Mouse (Mus musculus) urinary bladder, postnatal 0 days (tissue): Measurements from ENCODE around the gene Hist1h2bh. TPM values are rescaled to one million over a fixed set of nuclear protein-coding genes. Genes with fewer than 3 reads are reported as not detected.

Experiments used
- microRNA-seq: library from miRNA; unstranded; fragments of <30 nt; microRNA quantifications from one replicate; pipeline ENCODE4, GENCODE M21; 2016
- polyA plus RNA-seq: library from polyadenylated mRNA; unstranded; fragments of >200 nt; fragmentation: Nextera tagmentation; extraction: Ambion mirVana; gene quantifications from 2 replicates; pipeline ENCODE4 v1.2.1, GENCODE M21; 2015

Gene Hist1h2bh
- polyA plus RNA-seq, 1 experiment from 2014 or later: 0.58 TPM

Small RNA genes lying within 50 kb of the gene (microRNA-seq; reads per million reads assigned to microRNA genes)
- gene Gm44297 (not detected), gene Gm44359 (not detected), gene Gm44394 (not detected), gene n-TStga1 (not detected)

Other genes with a start within 250 kb of the Hist1h2bh start
- 19.6 and 25.9 TPM in 2 replicates for gene Zfp322a, start 174.2 kb downstream of the Hist1h2bh start, polyA plus RNA-seq
- gene Abt1, start 119.5 kb downstream of the Hist1h2bh start, polyA plus RNA-seq: 7.0 and 8.6 TPM in 2 replicates
- not detected in 2 replicates for gene Btn1a1, start 77.5 kb downstream of the Hist1h2bh start, polyA plus RNA-seq
- not detected in 2 replicates for gene Btn2a2, start 54.5 kb downstream of the Hist1h2bh start, polyA plus RNA-seq
- gene Hist1h4h, start 12.3 kb downstream of the Hist1h2bh start, polyA plus RNA-seq: 24.9 and 35.3 TPM in 2 replicates
- 1.5 and 3.4 TPM in 2 replicates for gene Hist1h2af, start 9.5 kb downstream of the Hist1h2bh start, polyA plus RNA-seq
- gene Hist1h3g, start 8.0 kb downstream of the Hist1h2bh start, polyA plus RNA-seq: 1.7 and 2.1 TPM in 2 replicates
- 0.28 and 0.43 TPM in 2 replicates for gene Hist1h3f, start 660 bp upstream of the Hist1h2bh start, polyA plus RNA-seq
- gene Hist1h4f, start 8.3 kb upstream of the Hist1h2bh start, polyA plus RNA-seq: not detected in 2 replicates
- 0.58 and 0.60 TPM in 2 replicates for gene Hist1h1d, start 9.9 kb upstream of the Hist1h2bh start, polyA plus RNA-seq
- 1.8 and 2.0 TPM in 2 replicates for gene Hist1h3e, start 19.0 kb upstream of the Hist1h2bh start, polyA plus RNA-seq
- gene Hist1h2ae, start 27.8 kb upstream of the Hist1h2bh start, polyA plus RNA-seq: 14.0 and 18.1 TPM in 2 replicates
- 10.7 and 21.8 TPM in 2 replicates for gene Hist1h2bg, start 28.0 kb upstream of the Hist1h2bh start, polyA plus RNA-seq
- 1.5 and 2.6 TPM in 2 replicates for gene Hist1h2bf, start 30.8 kb upstream of the Hist1h2bh start, polyA plus RNA-seq
- gene Hist1h2ad, start 31.0 kb upstream of the Hist1h2bh start, polyA plus RNA-seq: 1.7 and 1.9 TPM in 2 replicates
- gene Hist1h3d, start 32.4 kb upstream of the Hist1h2bh start, polyA plus RNA-seq: 2.9 and 3.4 TPM in 2 replicates
- gene Hist1h4d, start 38.2 kb upstream of the Hist1h2bh start, polyA plus RNA-seq: 24.3 and 29.2 TPM in 2 replicates
- 1.1 and 1.4 TPM in 2 replicates for gene Hist1h2be, start 77.7 kb upstream of the Hist1h2bh start, polyA plus RNA-seq
- gene Hist1h1e, start 79.2 kb upstream of the Hist1h2bh start, polyA plus RNA-seq: 5.4 and 5.8 TPM in 2 replicates
- 1.00 and 1.2 TPM in 2 replicates for gene Hist1h2ac, start 140.6 kb upstream of the Hist1h2bh start, polyA plus RNA-seq
- 161 and 192 TPM in 2 replicates for gene Hist1h2bc, start 140.8 kb upstream of the Hist1h2bh start, polyA plus RNA-seq
- not detected in 2 replicates for gene Hist1h1t, start 152.4 kb upstream of the Hist1h2bh start, polyA plus RNA-seq
- 1.8 TPM in 2 replicates for gene Hist1h4c, start 155.1 kb upstream of the Hist1h2bh start, polyA plus RNA-seq
- gene Hfe, start 167.5 kb upstream of the Hist1h2bh start, polyA plus RNA-seq: 8.0 and 9.7 TPM in 2 replicates
- 125 and 175 TPM in 2 replicates for gene Hist1h1c, start 195.4 kb upstream of the Hist1h2bh start, polyA plus RNA-seq
- gene Hist1h3c, start 202.2 kb upstream of the Hist1h2bh start, polyA plus RNA-seq: 0.41 and 0.98 TPM in 2 replicates
- gene Hist1h2bb, start 203.3 kb upstream of the Hist1h2bh start, polyA plus RNA-seq: 0.82 and 1.2 TPM in 2 replicates
- gene Hist1h2ab, start 207.7 kb upstream of the Hist1h2bh start, polyA plus RNA-seq: 3.7 and 8.0 TPM in 2 replicates
- gene Hist1h3b, start 208.9 kb upstream of the Hist1h2bh start, polyA plus RNA-seq: 2.0 and 2.8 TPM in 2 replicates
- 1.3 TPM in 1 of 2 replicates, not detected in the other for gene Hist1h4b, start 213.6 kb upstream of the Hist1h2bh start, polyA plus RNA-seq
- gene Hist1h4a, start 217.8 kb upstream of the Hist1h2bh start, polyA plus RNA-seq: 0.33 TPM in 1 of 2 replicates, not detected in the other
- gene Hist1h3a, start 219.0 kb upstream of the Hist1h2bh start, polyA plus RNA-seq: 1.9 and 2.7 TPM in 2 replicates
- 0.59 and 0.82 TPM in 2 replicates for gene Hist1h1a, start 220.3 kb upstream of the Hist1h2bh start, polyA plus RNA-seq
- 0.19 and 0.30 TPM in 2 replicates for gene Trim38, start 226.5 kb upstream of the Hist1h2bh start, polyA plus RNA-seq